Mouse (Mus musculus) 3T3-L1 (cell line): ENCODE measurements around the gene Car5a.

ENCODE experiments used
- DNase-seq: peaks from one replicate; pipeline ENCODE4 v3.0.0-alpha.2; 2015; ENCODE audit warnings: low read depth, low spot score

The Car5a gene

DNA sequence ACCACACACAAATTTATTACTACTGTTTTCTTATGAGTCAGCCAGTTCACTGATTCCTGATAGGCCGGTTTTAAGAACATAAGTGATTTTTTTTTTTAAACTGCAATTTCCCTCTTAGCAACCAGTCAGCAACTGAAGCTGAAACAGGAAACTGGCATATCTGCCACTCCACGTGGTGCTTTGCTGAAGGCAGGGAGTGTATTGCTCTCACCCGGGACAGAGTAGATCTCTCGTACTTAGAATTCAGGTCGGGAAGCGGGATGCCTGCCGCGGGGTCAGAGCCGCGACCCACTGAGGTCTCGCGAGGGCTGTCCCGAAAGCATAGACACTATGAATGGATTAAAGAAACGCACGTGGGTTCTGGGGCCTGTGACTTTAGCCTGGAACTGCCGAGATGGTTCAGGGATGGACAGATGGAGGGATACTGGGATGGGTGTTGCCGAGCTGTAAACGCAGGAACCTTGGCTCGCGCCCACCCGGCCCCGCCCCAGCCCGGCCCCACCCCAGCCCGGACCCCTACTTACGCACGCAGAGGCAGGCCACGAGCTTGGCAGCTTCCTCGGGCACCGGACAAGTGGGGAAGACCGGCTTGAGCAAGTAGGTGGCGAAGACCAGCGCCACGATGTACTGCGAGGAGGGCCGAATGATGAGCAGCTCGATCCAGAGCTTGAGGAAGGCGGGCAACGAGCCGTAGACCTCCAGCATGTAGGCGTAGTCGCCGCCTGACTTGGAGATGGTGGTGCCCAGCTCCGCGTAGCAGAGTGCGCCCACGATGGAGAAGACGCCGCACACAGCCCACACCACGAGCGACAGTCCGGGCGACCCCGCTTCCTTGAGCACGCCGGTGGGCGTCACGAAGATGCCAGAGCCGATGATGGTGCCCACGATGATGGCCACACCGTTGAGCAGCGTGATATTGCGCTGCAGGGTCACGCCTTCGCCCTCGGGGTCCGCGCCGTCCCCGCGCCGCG lies 37.9 kb downstream of the Car5a start:
- DNase-seq = peak; percentile 84

DNA sequence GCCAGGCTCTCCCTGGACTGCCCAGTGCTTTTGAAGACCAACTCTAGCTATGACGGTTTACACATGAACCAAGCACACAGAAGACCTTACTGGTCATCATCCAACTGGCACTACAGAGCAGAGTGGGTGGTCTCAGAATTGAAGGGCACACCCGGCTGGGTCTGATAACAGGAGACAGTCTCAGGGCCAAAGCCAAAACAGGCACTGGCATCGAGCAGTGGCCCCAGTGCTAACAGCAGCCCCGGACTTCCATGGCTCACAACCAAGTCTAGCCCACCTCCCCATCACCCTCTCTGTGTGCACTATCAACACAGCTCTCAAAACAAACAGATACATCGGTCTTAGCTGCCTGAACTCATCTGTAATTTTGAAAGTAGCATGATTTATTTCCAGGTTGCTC lies 38.8 kb downstream of the Car5a start:
- no peak for DNase-seq

GRCm38 (mm10) chr8:121905420-121905819 lies 39.3 kb downstream of the Car5a start:
- DNase-seq = no peak

DNA sequence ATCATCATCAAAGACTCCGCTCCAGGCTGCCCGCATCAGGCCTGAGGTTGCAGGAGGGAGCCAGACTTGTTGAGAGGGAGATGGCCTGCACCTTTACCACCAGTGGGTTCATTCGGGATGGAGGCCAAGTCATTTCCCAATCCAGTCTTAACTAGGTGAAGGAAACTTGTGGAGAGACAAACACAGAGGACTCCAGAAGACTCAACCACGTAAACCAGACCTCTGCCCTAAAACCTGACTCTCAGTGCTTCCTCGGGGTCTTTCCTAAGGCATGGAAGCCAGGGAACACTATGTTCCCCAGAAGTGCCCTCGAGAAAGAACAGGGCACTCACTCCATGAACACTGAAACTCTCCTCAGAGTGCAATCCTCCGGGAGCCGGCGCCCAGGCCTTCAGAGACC lies 39.7 kb downstream of the Car5a start:
- no peak for DNase-seq

GRCm38 (mm10) chr8:121903977-121904376 lies 40.7 kb downstream of the Car5a start:
- no peak for DNase-seq

GRCm38 (mm10) chr8:121901498-121902236 lies 43.0 kb downstream of the Car5a start:
- DNase-seq = peak; percentile 94

DNA sequence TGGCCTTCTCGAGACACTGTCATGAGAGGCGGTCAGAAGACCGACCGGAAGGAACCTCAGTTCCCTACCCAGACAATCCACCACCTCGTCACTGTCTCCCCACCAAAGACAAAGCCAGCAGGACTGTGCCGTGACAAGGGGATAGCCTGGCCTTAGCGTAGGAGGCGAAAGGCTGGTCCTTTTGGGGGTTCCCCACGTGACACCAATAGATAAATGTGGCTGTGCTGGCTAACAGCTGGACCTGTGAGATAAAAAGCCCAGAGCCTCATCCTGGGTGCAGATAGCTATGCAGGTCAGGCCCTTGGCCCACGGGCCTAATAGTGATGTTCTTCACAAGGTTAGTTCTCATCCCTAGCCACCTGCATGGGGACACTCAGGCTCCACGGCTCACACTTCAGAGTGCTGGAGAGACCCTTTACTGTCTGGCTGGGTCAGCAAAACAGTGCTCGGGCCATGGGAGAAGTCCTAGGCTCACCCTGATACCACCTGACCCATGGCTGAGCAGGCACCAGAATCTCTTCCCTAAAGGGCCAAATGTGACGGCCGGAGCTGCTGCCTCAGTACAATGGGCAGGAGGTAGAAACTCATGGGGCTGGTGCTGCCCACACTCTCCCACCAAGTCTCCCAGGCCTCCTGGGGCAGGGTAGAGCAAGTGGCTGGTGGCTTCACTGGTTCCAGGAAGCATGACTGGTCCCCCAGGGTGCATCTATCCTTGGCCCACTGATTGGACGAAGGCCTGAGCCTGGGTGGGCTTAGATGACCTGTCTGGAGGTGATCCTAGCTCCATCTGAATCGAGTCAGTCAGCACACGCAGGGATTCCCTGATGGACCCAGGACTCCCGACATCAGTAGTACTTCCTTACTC lies 45.3 kb downstream of the Car5a start:
- DNase-seq = no peak

- peak; percentile 99 for DNase-seq
These were observed 46.2 kb downstream of the Car5a start for GRCm38 (mm10) chr8:121898401-121898931.

DNA sequence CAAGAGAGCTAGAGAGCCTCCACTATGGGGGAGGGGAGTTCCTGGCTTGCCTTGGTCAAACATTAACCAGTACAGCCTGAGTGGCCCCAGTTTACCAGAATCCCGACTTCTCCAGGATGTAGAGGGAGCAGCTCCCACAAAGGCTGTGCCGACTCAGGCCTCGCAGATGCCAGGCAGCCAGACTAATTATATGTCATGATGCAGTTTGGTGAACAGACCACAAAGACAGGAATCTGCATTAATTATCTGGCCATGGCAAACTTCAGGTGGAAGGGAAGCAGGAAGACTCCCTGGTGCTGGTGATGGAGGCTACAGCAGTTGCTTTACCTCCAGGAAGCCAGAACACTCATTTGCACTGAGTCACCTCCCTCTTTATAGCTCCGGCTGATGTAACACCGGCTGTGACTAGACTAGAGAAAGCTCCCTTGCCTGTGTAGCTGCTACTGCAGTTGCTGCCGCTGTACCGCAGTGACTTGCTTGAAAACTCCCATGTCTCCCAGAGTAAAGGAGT lies 46.8 kb downstream of the Car5a start:
- peak; percentile 93 for DNase-seq

GRCm38 (mm10) chr8:121897205-121897604 lies 47.5 kb downstream of the Car5a start:
- no peak for DNase-seq

- no peak for DNase-seq
These were observed 48.1 kb downstream of the Car5a start for GRCm38 (mm10) chr8:121896476-121897145.

GRCm38 (mm10) chr8:121895910-121896309 lies 48.8 kb downstream of the Car5a start:
- DNase-seq = no peak

- no peak for DNase-seq
These were observed 51.8 kb downstream of the Car5a start for GRCm38 (mm10) chr8:121892875-121893274.

- DNase-seq = peak; percentile 48
These were observed 54.6 kb downstream of the Car5a start for GRCm38 (mm10) chr8:121889810-121890785.

DNA sequence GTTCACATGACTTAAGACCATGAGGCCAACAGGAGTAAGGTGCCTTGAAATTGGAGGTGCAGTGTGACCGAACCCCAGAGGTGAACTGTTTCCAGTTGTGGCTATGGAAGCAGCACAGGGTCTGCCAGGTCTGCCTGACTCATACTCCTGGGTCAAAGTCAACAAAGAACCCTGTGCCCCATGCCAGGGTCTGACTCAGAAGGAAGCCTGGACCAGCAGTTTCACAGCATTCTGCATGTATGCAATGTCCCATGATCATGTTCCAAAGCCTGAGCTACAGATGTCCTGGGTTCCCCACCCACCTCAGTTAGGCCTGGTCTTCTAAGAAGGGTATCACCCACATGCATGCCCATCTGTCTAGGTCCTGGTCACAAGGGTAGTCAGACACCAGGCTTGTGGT lies 55.4 kb downstream of the Car5a start:
- DNase-seq = peak; percentile 87

DNA sequence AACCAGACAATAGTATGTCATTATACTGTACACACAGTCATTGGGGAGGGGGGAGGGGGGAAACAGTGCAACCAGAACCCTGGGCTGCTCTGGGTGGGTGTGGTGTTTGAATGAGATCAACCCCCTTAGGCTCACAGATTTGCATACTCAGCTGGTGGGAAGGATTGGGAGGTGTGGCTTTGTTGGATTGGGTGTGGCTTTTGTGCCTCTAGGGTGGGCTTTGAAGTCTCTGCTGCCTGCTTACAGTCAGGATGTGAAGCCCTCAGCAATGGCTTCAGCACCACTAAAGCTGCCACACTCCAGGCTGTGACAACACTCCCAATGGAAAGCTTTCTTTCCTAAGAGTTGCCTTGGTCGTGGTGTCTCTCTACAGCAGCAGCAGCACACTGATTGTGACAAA lies 57.2 kb downstream of the Car5a start:
- no peak for DNase-seq

DNA sequence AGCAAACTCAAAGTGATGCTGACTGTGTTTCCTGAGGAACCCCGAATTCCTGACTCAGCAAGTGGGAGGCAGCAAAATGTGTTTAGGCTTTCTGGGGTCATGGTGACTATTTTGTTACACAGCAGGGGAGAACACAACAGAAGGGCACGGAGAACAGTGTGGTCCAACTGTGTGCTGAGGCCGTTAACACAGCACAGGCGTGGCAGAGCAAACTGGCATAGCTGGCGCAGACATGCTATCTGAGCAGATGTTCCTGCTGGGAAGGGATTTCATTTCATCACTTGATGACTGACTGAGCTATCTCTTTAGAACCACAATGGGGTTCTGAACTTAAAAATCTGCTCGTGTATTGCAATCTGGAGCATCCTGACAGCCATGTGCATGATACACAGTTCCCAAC lies 59.3 kb downstream of the Car5a start:
- DNase-seq = no peak

DNA sequence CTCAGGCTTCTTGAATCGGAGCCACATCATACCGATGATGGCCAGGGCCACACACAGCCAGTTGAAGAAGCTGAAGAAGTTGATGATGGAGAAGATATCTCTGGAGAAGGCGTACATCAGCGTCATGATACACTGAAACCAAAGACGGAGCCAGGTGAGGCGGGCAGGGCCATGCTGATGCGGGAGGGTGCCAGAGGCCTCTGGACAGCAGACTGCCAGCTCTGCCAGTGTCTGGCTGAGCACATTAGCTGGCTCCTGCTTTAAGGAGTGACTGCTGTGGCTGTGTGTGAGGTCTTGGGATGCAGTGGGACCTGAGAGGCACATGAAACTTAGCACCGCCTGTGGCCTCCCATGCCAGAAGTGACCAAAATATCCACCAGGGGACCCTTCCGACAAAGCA lies 59.7 kb downstream of the Car5a start:
- DNase-seq = no peak

DNA sequence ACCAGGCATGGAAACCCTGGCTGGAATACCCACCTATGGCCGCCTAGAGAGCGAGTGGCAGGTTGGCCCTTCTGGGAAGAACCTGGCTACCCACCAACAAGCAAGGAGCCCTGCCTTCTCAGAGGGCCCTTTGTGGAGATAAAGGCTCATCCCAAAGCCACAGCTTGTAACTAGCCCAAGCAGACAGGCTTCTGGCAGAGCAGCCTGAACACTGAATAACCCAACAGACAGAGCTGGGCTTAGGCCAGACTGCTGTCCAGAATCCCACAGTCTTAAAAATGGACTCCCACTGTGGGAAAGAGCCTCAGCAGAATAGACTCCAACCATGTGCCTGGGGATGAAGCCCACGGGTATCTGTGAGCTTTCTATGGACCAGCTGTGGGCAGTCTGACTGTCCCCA lies 60.5 kb downstream of the Car5a start:
- DNase-seq = no peak
